Mouse (Mus musculus): ENCODE results near the gene Atox1. TPM values are rescaled to one million over a fixed set of nuclear protein-coding genes. Genes with fewer than 3 reads are reported as not detected.

Atox1 gene
- polyA plus RNA-seq, 1 experiment from 2014 or later, result 637 TPM

DNA sequence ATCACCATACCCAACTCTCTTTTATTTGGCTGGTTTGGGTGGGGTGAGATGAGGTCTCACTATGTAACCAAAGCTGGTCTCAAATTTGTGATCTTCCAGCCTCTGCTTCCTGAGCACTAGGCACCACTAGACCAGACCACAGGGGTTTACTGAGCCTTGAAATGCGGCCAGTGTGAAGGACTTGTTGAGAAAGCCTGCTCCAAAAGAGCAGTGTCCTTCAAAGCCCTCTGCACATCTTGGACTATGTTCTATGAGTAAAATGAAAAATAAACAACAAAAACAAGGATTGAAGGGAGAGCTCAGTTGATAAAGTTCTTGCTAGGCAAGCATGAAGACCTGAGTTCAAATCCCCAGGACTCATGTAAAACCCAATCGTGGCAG, 47.6 kb downstream of the Atox1 start:
- no peak overlapping the region for H3K4me3 ChIP-seq (ENCODE audit: low read depth, low read length)
- no peaks in the 10 kb centered on the region for H3K9me3 ChIP-seq (ENCODE audit: control insufficient read depth)
- no peak overlapping the region for H3K4me2 ChIP-seq (replicated peaks; ENCODE audit: low read depth)
- no peak for TF ChIP-seq CTCF (IDR thresholded peaks at IDR 0.05; ENCODE audit: low read depth)
- no peaks in the 10 kb centered on the region for H3K4me1 ChIP-seq (replicated peaks; ENCODE audit: control insufficient read depth, insufficient read depth, low read length)
- WGBS, result 94% methylated on average over 2 of the region's 2 CpGs
- no peak for ATAC-seq
- peaks cover 7% of the 10 kb centered on the region; the same call in 1 of the 2 replicates for H3K36me3 ChIP-seq (ENCODE audit: control insufficient read depth, insufficient read depth)
- H3K9ac ChIP-seq (ENCODE audit: low read depth, low read length), result no peak overlapping the region
- no peaks in the 10 kb centered on the region for H3K27me3 ChIP-seq (replicated peaks; ENCODE audit: control insufficient read depth, insufficient read depth, low read length)
- H3K27ac ChIP-seq (ENCODE audit: low read depth, low read length), result no peak overlapping the region

DNA sequence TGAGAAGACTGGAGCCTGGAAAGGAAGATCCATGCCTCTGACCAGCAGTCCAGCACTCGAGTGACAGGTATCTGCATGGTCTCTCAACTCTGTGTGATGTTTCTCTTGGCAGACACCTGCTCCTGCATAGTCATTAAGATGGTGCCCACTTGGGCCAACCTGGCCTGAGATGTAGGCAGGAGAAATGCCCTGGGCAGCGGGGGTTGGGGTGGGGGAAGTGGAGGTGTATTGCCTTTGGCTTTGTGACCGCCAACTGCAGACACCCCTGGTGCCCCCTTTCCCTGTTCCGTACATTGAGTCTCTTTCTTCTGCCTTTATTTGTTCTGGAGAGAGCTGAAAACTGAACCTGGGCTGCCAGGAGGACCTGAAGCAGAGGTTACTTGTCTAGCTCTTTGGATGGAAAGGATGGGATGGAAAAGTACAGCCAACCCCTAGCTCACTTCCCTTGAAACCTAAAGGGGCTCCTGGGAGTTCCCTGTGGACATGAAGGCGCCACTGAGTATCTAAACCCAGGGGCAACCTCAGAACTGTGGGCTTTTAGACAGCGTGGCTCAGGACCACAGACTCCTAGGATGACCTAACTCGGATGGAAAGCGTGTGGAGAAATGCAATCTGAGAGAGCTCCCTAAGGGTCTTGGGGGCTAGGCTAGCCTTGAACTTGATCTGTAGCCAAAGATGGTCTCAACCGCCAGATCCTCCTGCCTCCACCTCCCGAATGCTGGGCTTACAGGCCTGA, 48.2 kb downstream of the Atox1 start:
- ATAC-seq, result no peak
- no peak overlapping the region for H3K4me3 ChIP-seq (ENCODE audit: low read depth, low read length)
- no peaks in the 10 kb centered on the region for H3K27me3 ChIP-seq (replicated peaks; ENCODE audit: control insufficient read depth, insufficient read depth, low read length)
- no peak overlapping the region for H3K27ac ChIP-seq (ENCODE audit: low read depth, low read length)
- WGBS, result 93% methylated on average over 10 of the region's 10 CpGs
- no peak for TF ChIP-seq CTCF (IDR thresholded peaks at IDR 0.05; ENCODE audit: low read depth)
- no peak overlapping the region for H3K4me2 ChIP-seq (replicated peaks; ENCODE audit: low read depth)
- no peaks in the 10 kb centered on the region for H3K9me3 ChIP-seq (ENCODE audit: control insufficient read depth)
- H3K9ac ChIP-seq (ENCODE audit: low read depth, low read length), result no peak overlapping the region
- peaks cover 10% of the 10 kb centered on the region for H3K36me3 ChIP-seq (ENCODE audit: control insufficient read depth, insufficient read depth)
- no peaks in the 10 kb centered on the region for H3K4me1 ChIP-seq (replicated peaks; ENCODE audit: control insufficient read depth, insufficient read depth, low read length)

DNA sequence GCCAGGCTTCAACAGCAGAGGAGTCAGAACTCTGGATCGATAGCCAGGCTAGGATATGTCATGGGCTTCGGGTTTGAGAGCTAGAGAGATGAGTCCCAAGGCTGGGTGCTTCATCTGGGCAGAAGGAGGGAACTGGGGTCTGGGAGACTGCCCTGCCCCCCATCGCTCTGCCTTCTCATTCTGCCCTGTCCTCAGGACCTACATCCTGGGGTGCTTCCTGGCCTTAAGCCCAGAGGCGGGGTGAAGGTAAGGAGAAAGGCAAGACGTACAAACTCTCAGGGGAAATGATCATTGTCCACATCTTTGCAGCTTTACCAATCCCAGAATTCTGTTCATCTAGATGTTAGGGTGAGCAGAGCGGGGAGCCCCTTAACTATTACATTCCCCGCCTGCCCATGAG, 49.0 kb downstream of the Atox1 start:
- TF ChIP-seq CTCF (IDR thresholded peaks at IDR 0.05; ENCODE audit: low read depth), result no peak
- 81% methylated on average over 7 of the region's 7 CpGs for WGBS
- Histone ChIP-seq H3K27ac (ENCODE audit: low read depth, low read length) (no peak overlapping the region), H3K9me3 (ENCODE audit: control insufficient read depth) (no peaks in the 10 kb centered on the region), H3K27me3 (replicated peaks; ENCODE audit: control insufficient read depth, insufficient read depth, low read length) (no peaks in the 10 kb centered on the region), H3K9ac (ENCODE audit: low read depth, low read length) (no peak overlapping the region), H3K4me1 (replicated peaks; ENCODE audit: control insufficient read depth, insufficient read depth, low read length) (no peaks in the 10 kb centered on the region), H3K4me2 (replicated peaks; ENCODE audit: low read depth) (no peak overlapping the region), H3K4me3 (ENCODE audit: low read depth, low read length) (no peak overlapping the region), H3K36me3 (ENCODE audit: control insufficient read depth, insufficient read depth) (peaks cover 17% of the 10 kb centered on the region)
- ATAC-seq, result no peak

DNA sequence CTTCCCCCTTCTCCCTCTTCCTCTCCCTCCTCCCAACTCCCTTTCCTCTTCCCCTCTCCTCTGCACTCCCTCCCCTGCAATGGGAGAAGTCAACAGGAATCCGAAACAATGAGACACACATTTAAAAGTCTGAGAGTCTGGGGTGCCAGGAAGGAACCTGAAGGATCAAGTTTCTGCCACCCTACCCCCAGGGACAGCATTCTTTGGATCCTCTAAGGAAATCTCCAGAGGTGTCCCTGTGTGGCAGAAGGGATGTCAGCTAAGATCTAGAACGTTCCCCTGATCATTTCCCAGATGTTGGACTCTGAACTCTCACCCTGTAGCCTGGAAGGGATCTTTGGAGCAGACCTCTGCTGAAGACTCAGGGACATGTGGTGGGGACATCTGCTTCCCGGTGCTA, 50.5 kb downstream of the Atox1 start:
- ATAC-seq, result no peak
- H3K9ac ChIP-seq (ENCODE audit: low read depth, low read length), result no peak overlapping the region

DNA sequence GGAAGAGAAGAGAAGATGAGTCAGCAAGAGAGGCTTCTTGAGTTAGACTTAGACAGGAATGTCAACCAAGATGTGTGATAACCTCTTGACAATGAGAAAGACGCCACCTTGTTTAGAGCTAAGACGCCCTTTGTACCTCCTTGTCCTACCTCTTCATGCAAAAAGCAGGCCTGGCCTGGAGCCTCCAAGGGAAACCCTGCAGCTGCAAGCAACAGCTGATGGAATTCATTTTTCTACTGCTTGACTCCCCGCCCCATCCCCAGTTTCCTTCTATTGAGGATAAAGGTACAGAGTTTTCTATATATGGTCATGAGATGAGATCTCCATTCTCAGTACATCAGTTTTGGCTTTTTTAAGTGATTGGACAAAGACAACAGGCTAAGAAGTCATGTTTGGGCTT, 51.0 kb downstream of the Atox1 start:
- no peak for TF ChIP-seq CTCF (IDR thresholded peaks at IDR 0.05; ENCODE audit: low read depth)
- Histone ChIP-seq H3K4me2 (replicated peaks; ENCODE audit: low read depth) (no peak overlapping the region), H3K4me1 (replicated peaks; ENCODE audit: control insufficient read depth, insufficient read depth, low read length) (no peaks in the 10 kb centered on the region), H3K36me3 (ENCODE audit: control insufficient read depth, insufficient read depth) (peaks cover 27% of the 10 kb centered on the region), H3K4me3 (ENCODE audit: low read depth, low read length) (no peak overlapping the region), H3K9ac (ENCODE audit: low read depth, low read length) (no peak overlapping the region), H3K27ac (ENCODE audit: low read depth, low read length) (no peak overlapping the region), H3K9me3 (ENCODE audit: control insufficient read depth) (no peaks in the 10 kb centered on the region), H3K27me3 (replicated peaks; ENCODE audit: control insufficient read depth, insufficient read depth, low read length) (no peaks in the 10 kb centered on the region)
- 66% methylated on average over 3 of the region's 3 CpGs for WGBS
- no peak for ATAC-seq

More for the DNA sequence above, 50.5 kb downstream of the Atox1 start:
- Histone ChIP-seq H3K27ac (ENCODE audit: low read depth, low read length) (no peak overlapping the region; the same call in 1 of the 2 replicates), H3K4me3 (ENCODE audit: low read depth, low read length) (no peak overlapping the region), H3K9me3 (ENCODE audit: control insufficient read depth) (no peaks in the 10 kb centered on the region), H3K27me3 (replicated peaks; ENCODE audit: control insufficient read depth, insufficient read depth, low read length) (no peaks in the 10 kb centered on the region), H3K4me1 (replicated peaks; ENCODE audit: control insufficient read depth, insufficient read depth, low read length) (no peaks in the 10 kb centered on the region), H3K36me3 (ENCODE audit: control insufficient read depth, insufficient read depth) (peaks cover 22% of the 10 kb centered on the region), H3K4me2 (replicated peaks; ENCODE audit: low read depth) (no peak overlapping the region)
- WGBS, result 46% methylated on average over 3 of the region's 3 CpGs
- no peak for TF ChIP-seq CTCF (IDR thresholded peaks at IDR 0.05; ENCODE audit: low read depth)

DNA sequence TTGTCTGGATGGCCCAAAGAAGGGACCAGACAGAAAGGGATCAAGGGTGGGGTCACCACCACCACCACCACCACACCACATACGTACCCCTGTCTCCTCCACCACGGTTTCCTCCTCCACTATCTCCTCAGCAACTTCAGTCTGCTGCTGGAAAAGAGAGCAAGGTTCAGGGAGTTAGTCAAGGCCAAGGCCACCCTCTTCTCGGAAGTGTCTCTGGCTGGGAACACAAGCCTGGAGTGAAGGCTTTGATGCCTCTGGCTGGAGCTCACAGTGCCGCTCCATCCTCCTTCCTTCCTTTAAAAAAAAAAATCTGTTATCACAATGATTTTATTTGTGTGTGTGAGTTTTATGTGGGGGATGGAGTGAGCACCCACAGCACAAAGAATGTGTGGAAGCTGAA, 53.9 kb downstream of the Atox1 start:
- H3K4me3 ChIP-seq (ENCODE audit: low read depth, low read length), result no peak overlapping the region
- ATAC-seq, result no peak
- H3K9ac ChIP-seq (ENCODE audit: low read depth, low read length), result no peak overlapping the region
- no peaks in the 10 kb centered on the region for H3K27me3 ChIP-seq (replicated peaks; ENCODE audit: control insufficient read depth, insufficient read depth, low read length)
- TF ChIP-seq CTCF (IDR thresholded peaks at IDR 0.05; ENCODE audit: low read depth), result no peak
- peaks cover 53% of the 10 kb centered on the region for H3K36me3 ChIP-seq (ENCODE audit: control insufficient read depth, insufficient read depth)
- H3K4me2 ChIP-seq (replicated peaks; ENCODE audit: low read depth), result no peak overlapping the region
- H3K4me1 ChIP-seq (replicated peaks; ENCODE audit: control insufficient read depth, insufficient read depth, low read length), result no peaks in the 10 kb centered on the region
- H3K27ac ChIP-seq (ENCODE audit: low read depth, low read length), result no peak overlapping the region
- WGBS, result 79% methylated on average over 4 of the region's 4 CpGs
- H3K9me3 ChIP-seq (ENCODE audit: control insufficient read depth), result no peaks in the 10 kb centered on the region

Measured in intestine, postnatal 0 days (tissue).